Mouse (Mus musculus) left cerebral cortex, adult 9 months (tissue): Measurements from ENCODE around the gene Sbk2.

ENCODE experiments used
- DNase-seq, 2 experiments: peaks; one replicate each; pipeline ENCODE4 v3.0.0; 2022; ENCODE audit warnings: low spot score in 2 of 2

Sbk2 gene

DNA sequence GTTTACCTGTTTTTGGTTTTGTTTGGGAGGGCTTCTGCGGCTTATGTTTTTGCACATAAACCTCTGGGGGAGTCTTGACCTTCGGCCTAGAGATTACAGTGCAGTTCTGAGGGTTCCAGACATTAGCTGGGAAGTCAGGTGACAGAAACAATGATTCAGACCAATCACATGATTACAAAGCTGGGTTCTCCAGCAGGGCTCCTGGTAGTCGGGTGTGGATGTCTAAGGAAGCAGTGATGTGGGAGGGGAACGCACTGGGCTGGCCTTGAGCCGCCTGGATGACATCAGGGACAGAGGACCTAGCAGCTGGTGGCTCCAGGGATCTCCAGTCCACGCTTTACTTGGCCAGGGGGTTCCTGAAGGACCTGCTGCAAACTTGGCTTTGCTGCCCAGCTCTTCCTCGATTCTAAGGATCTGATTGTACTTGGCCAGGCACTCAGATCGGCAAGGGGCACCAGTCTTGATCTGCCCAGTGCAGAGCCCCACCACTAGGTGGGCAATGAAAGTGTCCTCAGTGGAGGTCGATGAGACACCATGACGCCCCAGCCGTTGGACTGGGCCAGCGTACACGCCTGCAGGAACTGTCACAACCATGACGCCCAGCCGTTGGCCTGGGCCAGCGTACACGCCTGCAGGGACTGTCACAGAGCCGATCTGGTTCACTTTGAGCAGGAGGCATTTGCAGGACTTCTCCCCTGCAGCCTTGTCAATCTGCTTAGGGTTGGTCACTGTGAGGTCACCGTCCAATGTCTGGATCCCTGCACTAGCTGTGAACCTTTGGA is 13.5 kb downstream of the Sbk2 start:
- no peak for DNase-seq

DNA sequence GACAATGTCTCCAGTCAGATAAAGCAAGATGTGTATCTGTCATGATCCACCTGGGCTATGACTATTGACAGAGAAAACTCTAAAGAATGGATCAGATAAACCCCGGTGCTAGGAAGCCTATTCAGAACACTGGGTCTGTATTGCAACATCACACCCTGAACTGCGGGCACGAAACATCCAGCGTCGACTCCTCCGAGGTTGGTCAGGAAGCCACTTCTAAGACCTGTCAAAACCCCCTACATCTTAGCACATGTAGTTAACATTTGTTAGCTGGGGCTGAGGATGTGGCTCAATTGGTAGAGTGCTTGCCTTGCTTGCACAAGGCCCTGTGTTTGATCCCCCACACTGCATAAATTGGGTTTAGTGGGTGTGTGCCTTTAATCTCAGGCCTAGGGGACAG is 15.8 kb downstream of the Sbk2 start:
- no peak for DNase-seq

DNA sequence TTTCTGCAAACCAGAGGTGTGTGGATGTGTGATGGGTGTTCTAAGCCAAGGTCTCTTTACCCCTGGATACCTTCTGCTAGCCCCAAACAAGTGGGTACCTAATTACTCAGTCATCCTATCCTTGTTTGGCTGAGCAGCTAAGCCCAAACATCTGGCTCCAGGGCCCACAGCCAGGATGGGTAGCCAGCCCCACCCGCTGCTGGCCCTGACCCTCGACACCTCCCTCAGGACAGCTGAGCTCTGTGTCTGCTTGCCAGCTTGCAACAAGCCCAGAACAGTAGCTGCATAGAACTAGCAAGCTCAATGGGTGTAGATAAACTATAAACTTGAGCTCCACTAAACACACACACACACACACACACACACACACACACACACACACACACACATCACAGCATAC is 16.4 kb downstream of the Sbk2 start:
- no peak for DNase-seq

DNA sequence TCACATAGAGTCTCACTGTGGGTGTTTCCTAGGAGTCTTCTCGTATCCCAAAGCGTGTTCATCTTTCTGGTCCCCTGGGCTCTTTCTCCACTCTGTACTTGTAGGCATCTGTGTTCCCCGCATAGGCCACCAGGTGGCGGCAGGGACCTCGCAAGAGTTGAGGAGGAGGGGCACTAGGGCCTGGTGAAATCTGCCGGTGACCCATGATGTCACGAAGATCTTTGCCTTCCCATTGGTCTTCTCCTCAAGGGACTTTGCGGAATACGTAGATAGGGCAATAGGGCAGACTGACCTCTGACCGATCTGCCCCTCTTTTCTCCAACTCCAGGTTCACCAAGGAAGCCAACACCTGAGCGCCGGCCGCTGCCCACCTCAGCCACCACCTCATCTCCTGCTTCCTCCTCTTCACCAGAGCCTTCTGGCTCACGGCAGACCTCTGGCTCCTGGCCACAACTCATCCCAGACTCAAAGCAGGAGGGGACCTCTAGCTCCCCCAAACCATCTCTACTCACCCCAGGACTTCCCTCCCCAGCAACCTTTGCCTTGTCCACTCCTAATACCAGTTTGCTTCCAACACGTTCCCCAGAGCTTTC is 20.9 kb downstream of the Sbk2 start:
- peak; percentile 87 to 98 for DNase-seq

DNA sequence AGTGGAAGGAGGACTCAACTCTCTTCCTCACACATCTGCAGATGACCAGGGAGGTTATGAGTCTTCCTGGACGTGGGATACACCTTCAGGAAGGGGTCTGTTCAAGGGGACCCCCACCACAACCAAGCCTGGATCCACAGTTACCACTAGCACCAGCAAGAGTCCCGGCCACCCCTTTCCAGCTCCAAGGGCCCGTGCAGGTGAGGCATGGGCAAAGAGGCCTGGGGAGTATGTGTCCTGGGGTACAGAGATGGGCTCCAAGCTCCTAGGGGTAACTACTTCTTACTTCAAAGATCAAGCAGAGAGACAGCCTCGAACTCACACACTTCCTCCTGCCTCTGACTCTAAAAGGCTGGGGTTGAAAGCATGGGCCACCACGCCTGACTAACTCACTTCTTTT is 21.5 kb downstream of the Sbk2 start:
- DNase-seq, result no peak

DNA sequence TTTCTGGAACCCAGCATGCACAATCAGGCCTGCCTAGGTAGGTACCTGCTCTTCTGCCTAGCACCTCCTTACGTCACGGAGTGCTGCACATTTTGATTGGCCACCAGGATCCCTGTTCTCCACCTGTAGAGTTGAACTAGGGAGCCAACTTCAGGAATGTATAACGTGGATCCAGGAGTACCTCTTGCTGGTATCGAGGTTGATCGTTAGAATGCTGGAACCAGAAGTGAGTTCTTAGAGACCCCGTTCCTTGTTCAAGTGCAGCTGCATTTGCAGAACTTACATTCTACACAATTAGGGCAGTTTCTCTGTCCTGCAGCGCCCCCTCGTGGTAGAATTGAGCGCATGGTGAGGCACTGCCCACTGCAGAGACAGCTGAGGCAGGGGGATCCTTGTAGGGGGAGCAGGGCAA is 24.1 kb downstream of the Sbk2 start:
- DNase-seq, result peak in 1 of 2 experiments; percentile 88

DNA sequence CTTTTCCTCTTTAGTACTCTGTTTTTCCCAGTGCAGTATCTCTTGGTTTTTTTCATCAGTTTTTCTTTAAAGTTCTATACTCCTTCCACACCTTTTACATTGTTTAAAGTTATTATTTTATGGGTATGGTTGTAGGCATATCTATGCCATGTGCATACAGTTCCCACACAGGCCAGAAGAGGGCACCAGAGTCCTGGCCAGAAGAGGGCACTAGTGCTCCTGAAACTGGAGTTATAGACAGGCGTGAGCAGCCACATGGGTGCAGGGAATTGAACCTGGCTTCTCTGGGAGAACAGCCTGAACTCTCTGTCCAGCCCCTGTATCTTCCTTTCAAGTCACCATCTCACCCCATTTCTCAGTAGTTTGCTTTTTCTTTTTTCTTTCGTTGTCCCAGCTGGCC is 25.8 kb downstream of the Sbk2 start:
- peak in 1 of 2 experiments; percentile 68 for DNase-seq

DNA sequence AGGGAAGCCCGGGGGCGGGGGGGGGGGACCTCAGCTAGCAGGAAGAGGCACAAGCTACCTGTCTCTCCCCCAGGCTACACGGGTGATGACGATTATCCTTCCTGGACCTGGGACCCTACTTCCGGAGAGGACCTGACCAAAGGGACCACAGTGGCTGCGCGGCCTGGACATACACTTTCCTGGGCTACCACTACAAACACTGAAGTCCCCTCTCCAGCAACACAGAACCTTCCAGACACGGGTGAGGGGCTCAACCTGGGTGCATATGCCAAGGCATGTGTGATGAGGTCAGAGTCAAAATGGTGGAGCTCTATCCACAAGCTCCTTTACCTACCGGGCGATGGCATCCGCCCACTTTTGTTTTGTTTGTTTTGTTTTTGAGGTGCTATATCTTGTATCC is 26.8 kb downstream of the Sbk2 start:
- DNase-seq, result no peak

DNA sequence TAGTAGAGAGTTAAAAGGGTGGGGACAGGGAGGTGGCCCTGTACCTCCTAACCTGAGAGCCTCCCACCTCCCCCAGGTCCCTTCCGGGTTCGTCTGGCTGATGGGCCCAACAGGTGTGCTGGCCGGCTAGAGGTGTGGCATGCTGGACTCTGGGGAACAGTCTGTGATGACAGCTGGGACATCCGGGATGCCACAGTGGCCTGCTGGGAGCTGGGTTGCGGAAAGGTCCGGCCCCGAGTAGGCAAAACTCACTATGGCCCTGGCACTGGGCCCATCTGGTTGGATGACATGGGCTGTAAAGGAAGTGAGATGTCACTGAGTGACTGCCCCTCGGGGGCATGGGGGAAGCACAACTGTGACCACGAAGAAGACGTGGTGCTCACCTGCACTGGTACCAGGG is 27.4 kb downstream of the Sbk2 start:
- DNase-seq, result no peak

DNA sequence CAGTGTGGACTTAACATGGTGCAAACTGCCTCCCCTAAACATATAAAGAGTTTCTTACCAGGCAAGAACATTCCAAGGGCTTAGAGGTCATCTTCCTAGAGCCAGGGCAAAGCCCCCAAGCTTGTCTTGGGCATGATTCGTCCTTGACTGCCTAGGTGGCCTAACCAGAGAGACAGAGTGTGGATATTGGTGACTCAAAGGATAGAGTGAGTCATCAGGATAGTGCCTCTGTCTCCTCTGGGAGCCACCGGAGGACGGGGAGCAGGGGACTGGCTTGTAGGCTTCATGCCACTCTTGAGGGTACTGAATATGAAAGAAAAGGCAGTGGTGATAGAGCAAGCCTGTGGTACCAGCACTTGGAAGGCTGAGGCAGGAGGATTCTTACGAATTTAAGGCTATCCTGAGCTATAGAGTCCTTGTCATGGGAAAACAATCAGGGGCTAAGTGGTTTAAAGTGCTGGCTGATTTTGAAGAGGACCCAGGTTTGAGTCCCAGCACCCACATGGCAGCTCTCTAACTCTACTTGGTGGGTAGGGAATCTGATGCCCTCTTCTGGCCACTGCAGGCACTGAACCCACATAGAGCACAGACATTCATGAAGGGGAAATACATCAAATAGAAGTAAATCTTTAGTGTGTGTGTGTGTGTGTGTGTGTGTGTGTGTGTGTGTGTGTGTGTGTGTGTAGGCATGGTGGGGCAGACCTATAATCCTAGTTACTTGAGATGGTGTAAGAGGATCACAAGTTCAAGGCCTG is 29.9 kb downstream of the Sbk2 start:
- no peak for DNase-seq

DNA sequence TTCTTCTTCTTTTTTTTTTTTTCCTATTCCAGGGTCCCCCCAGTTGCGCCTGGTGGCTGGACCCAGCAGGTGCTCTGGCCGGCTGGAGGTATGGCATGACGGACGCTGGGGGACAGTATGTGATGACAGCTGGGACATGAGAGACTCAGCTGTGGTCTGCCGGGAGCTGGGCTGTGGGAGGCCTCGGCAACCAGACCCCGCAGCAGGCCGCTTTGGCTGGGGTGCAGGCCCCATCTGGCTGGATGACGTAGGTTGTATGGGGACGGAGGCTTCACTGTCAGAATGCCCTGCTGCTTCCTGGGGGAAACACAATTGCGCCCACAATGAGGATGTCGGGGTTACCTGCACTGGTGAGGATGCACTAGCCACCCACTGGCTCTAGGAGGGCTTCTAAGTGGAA is 31.1 kb downstream of the Sbk2 start:
- no peak for DNase-seq

DNA sequence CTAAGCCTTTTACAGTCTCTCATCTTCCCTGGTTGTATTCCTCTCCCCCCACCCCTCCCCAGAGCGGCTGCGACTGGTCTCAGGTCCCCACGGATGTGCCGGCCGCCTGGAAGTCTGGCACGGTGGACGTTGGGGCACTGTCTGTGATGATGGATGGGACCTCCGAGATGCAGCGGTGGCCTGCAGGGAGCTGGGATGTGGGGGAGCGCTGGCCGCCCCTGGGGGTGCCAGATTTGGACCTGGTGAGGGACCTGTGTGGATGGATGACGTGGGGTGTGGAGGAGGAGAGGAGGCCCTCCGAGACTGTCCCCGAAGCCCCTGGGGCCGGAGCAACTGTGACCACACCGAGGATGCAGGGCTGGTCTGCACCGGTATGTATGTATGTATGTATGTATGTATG is 35.9 kb downstream of the Sbk2 start:
- no peak for DNase-seq

DNA sequence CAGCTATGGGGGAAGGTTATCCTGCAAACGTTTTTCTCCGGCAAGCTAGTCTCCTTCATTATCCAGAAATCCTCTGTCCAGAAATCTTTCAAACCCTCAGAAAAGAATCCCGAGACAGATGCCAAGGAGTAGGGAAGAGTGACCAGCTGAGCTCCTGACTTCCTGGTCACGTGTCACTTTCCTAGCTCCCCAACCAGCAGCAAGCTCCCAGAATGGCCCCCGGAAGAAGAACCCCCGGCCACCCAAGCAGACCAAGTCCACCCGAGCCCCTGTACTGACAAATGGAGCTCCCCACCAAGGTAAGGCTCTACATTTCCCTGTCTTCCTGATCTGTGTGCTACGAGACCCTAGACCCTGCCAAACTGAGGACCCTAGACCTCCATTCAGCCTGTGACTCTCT is 36.5 kb downstream of the Sbk2 start:
- no peak for DNase-seq

DNA sequence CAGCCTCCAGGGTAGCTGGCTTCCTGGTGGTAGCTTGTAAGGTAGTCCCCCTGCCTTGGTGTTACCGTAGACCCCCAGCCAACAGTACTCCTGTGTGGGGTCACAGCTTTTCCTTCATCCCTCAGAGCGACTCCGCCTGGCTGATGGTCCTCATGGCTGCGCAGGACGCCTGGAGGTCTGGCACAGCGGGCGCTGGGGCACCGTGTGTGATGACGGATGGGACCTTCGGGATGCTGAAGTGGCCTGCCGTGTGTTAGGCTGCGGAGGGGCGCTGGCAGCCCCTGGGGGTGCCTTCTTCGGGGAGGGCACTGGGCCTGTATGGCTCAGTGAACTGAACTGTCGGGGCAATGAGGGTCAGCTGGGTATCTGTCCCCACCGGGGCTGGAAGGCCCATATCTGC is 37.4 kb downstream of the Sbk2 start:
- no peak for DNase-seq

DNA sequence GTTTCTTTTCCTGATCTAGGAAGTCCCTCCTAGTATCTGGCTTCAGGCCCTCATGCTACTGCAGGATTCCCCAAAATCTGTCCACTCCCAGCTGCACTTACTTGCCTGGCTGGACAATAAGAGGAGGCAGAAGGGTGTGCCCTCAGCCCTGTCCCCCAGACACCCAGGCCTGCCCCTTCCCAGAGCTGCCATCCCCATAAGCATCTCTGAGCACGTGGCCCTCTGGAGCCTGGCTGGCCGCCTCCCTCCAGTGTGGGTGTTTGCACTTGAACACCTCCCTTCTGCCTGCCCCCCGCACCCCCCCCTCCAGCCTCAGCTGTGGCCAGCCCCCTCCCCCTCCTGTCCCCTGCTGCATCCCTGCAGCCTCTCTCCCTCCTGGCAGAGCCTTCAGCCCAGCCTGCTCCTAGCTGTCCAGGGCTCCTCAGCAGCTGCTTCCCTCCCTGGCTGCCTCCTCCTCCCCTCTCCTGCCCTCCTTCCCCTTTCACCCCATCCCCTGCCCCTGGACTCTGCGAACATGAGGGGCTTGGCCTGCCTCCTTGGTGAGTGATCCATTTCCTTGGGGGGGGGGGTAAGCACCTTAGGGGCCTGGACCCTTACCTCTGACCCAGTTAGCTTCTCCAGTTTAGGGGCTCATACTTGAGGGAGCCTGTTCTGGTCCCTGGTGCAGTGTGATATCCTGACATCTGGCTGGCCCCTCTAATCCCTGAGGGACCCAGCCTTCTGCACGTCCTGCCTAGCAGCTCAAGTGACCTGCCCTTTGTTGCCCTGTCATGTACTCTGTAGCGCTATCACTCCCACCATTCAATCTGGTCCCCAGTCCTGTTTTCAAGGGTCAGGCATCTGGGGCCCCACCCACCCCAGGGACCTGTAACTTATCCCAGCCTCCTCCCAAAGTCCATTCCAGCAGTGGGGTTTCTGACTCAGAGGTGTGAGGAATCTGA is 38.5 kb downstream of the Sbk2 start, which contains the start of gene Ssc5d:
Ssc5d (plus strand) TSS at position 345 of the 941 bp plus-strand sequence.
- DNase-seq, result no peak

DNA sequence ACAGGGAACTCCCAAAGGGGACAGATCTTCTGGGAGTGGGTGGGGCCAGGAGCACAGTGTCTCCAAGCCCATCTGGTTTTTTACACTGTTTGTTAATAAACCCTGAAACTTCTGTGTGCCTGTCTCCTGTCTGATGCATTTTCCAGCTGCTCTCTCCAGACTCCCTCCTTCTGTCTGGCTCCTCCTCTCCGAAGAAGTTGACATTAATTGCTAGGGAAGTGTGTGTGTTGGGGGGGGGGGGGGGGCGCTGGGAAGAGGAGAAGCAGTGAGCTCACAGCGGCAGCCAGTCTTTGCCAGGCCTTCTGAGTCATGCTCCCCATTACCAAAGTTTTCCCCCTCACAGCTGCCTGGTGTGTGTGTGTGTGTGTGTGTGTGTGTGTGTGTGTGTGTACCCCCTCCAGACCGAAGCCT is 39.3 kb downstream of the Sbk2 start:
- no peak for DNase-seq

DNA sequence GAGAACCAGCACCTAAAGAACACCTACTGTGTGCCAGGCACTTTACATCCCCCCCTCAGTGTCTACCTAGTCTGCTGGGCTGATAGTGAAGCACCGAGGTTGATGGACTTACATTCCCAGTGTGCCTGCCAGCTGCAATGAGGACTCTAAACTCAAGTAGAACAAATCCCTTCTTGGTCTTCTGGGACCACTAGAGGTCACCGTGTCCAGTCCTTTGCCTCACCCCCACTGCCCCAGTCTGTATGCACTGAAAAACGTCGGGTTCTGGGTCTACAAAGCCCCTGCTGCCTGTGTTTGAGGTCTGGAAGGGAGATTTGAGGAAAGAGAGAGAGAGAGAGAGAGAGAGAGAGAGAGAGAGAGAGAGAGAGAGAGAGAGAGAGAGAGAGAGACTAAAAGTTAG is 39.7 kb downstream of the Sbk2 start:
- no peak for DNase-seq

DNA sequence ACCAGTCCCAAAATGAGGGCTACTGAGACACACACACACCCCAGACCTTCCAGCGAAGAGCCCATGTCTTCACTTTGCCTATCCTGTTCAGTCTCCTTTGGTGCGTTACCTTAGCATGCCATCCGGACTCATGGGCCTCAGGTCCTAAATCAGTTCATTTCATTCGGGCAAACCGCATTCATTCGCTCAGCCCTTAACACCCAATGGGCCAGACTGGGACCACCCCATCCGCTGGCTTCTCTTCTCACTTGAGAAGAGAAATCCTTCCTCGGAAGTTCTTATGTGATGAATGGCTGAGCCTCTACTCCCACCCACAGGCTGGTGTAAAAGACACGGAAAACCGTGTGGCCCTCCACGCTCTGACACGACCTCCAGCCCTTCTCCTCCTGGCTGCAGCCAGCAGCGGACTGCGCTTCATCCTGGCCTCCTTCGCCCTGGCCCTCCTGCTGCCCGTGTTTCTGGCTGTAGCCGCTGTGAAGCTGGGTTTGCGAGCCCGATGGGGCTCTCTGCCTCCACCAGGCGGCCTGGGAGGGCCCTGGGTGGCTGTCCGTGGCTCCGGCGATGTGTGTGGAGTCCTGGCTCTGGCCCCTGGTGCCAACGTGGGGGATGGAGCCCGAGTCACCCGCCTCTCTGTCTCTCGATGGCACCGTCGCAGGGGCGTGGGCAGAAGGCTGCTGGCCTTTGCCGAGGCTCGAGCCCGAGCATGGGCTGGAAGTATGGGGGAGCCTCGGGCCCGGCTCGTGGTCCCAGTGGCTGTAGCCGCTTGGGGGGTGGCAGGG is 40.4 kb downstream of the Sbk2 start:
- peak in 1 of 2 experiments; percentile 55 for DNase-seq

DNA sequence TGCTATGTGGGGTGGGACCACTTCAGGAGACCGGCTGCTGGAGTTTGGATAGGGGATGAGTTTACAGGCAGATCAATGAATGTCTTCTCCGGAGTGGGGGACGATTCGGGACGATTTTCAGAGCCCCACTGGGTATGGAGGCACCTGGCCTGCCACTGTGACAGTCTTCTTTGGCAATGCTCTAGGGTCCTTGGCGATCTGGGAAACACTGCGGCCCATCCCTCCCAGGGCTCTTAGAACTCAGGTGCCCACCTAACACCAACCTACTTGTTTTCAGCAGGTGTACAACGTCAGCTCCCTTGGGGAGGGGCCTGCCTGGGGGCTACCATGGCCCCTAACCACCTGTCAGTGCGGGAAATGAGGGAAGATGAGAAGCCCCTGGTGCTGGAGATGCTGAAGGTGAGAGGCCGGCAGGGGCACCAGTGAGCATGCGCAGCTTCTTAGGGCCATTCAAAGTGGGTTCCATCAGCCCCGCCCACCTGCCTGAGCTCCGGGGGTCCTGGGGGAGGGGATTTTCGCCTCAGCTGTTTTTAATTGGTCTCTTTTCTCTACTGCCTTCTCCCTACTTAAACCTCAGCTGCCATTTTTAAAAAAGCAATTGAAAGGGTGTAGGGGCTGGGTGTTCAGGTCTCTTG is 41.2 kb downstream of the Sbk2 start:
- peak in 1 of 2 experiments; percentile 84 for DNase-seq

DNA sequence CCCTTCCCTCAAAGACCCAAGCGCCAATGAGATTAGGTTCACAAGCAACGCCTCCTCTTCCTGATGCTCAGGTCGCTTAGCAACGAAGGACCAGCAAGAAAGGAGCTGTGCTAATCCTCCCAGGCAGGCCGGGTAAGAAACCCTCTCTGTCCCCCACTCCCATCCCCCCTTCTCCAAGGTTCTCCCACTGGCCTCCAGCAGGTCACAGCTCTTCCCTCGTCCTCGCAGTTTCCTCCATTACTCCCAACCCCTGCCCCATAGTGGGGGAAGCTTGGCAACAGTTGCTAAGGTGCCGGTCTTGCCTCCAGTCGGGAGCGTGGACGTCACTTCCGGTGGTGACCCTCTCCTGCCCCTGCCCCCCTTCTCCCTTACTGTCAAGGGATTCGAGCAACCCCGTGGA is 41.7 kb downstream of the Sbk2 start:
- DNase-seq, result peak; percentile 86 to 88
